12 mouse cellular contexts compared by ENCODE assay signal in genomic region chr16:33469973-33470372, GRCm38 (mm10). TPM values are rescaled to one million over a fixed set of nuclear protein-coding genes. Genes with fewer than 3 reads are reported as not detected.
"Had no signal": no experiment of that assay in that cellular context is flagged by ENCODE, and none has a peak within 500 bp of the region (broad histone marks: within the 10 kb centered on the region; RNA-seq: fewer than 3 reads in every experiment).

No protein-coding gene starts in this region.

- H3K27ac ChIP-seq: left cerebral cortex, adult 2 months; limb, embryonic 12.5 days; liver, embryonic 14.5 days; midbrain, embryonic 10.5 days; neural tube, embryonic 15.5 days had no signal

- H3K9ac ChIP-seq: limb, embryonic 12.5 days; liver, embryonic 14.5 days; neural tube, embryonic 15.5 days had no signal

- H3K4me3 ChIP-seq: left cerebral cortex, adult 2 months; limb, embryonic 12.5 days; midbrain, embryonic 10.5 days; myocyte; neural tube, embryonic 15.5 days had no signal

- H3K4me2 ChIP-seq: limb, embryonic 12.5 days; neural tube, embryonic 15.5 days had no signal

- DNase-seq: kidney, adult 18-20 months; lung, adult 18-20 months; midbrain, embryonic 14.5 days; thymus, adult 18-20 months; thymus, postnatal 14 days had no signal

- H3K9me3 ChIP-seq: limb, embryonic 12.5 days; midbrain, embryonic 10.5 days; neural tube, embryonic 15.5 days had no signal

- H3K27me3 ChIP-seq: limb, embryonic 12.5 days; neural tube, embryonic 15.5 days had no signal

- H3K4me1 ChIP-seq: limb, embryonic 12.5 days had no signal

RNA-seq across cellular contexts. Expression of gene Slc12a8, which starts 47.2 kb away (rescaled TPM):
- total RNA-seq: megakaryocyte, adult 5-6 weeks had no signal
